Mouse (Mus musculus) G1E (cell line): ENCODE results near the gene Hspb2.
A peak's percentile ranks its signal among the peaks of the same experiment; 100 is the strongest.

Experiments
- CTCF ChIP-seq: IDR thresholded peaks from 2 replicates; pipeline ENCODE4 v1.5.1; 2012; ENCODE audit warnings: low read depth, low read length, inconsistent platforms, mixed read lengths
- GATA1 ChIP-seq: IDR thresholded peaks from 2 replicates; pipeline ENCODE4 v1.6.1; 2012; ENCODE audit warnings: borderline replicate concordance, low read length, inconsistent platforms, mixed read lengths
- GATA2 ChIP-seq: IDR thresholded peaks from 2 replicates; pipeline ENCODE4 v1.6.1; 2012; ENCODE audit warnings: low read depth, low read length, inconsistent platforms, borderline replicate concordance
- POLR2AphosphoS5 ChIP-seq: IDR thresholded peaks from 2 replicates; pipeline ENCODE4 v1.6.1; 2012; ENCODE audit warnings: low read depth, low read length, inconsistent platforms; ENCODE audit not compliant: insufficient replicate concordance
- TAL1 ChIP-seq: conservative IDR thresholded peaks from 2 replicates; pipeline ENCODE4 v1.6.1; 2012; ENCODE audit warnings: low read depth, low read length, inconsistent platforms, mixed read lengths

DNA sequence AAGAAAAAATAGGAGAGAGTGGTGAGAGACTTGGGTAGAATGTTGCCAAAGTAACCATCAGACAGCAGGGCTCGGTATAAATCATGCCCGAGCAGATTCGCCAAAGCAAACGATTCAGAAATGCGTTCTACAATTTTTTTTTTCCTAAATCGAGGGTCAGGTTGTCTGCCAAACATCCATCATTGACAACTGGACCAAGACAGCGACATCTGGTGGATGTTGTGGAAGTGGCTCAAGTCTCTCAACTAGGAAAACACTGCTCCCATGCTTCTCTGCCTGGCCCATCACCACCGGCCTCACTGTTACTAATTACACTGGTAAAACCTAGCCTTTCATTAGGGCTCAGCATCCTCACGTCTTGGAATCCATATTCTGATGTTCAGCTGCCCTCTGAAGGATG lies 17.2 kb downstream of the Hspb2 start:
- TF ChIP-seq CTCF (peak; percentile 60), TAL1 (no peak), GATA1 (no peak), POLR2AphosphoS5 (no peak), GATA2 (no peak)
